Mouse (Mus musculus) kidney, postnatal 10 days (tissue): ENCODE data around the gene Zfp51.
"Not testable (repeated sequence)": the region's sequence is repeated elsewhere in the genome, so short reads cannot be mapped to it uniquely, and the experiment has no call there.

ENCODE experiments used
- DNase-seq: peaks from one replicate; pipeline ENCODE4 v3.0.0; 2021; ENCODE audit warnings: mixed read lengths

Gene Zfp51

DNA sequence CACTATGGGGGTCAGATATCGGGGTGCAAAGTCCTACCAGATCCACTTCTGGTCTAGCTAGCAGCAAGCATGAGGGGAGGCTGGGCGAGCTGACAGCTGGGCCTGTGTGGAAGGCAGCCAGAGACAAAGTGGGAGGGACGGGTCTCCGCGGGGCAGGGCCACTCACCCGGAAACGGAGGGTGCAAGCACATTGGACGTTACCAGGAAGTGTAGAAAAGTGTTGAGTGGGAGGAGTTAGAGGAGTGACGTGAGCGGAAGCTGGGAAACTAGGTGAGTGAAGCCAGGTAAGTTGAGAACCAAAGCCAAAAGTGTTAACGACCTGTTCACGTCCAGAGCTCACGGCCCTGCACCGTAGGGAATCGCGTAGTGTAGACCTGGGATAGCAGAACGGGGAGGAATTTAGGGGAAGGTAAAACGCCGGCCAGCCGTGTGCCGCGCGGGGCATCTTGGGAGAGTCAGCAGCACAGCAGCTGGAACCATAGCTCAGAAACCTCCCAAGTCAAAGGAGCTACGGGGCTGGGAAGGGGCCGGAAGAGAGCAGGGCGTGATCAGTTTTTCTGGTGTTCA, at the start of gene Zfp51:
Gene Zfp51, plus strand, starts transcription at position 237 of the 567 bp plus-strand sequence.
- peak; percentile 96 for DNase-seq

DNA sequence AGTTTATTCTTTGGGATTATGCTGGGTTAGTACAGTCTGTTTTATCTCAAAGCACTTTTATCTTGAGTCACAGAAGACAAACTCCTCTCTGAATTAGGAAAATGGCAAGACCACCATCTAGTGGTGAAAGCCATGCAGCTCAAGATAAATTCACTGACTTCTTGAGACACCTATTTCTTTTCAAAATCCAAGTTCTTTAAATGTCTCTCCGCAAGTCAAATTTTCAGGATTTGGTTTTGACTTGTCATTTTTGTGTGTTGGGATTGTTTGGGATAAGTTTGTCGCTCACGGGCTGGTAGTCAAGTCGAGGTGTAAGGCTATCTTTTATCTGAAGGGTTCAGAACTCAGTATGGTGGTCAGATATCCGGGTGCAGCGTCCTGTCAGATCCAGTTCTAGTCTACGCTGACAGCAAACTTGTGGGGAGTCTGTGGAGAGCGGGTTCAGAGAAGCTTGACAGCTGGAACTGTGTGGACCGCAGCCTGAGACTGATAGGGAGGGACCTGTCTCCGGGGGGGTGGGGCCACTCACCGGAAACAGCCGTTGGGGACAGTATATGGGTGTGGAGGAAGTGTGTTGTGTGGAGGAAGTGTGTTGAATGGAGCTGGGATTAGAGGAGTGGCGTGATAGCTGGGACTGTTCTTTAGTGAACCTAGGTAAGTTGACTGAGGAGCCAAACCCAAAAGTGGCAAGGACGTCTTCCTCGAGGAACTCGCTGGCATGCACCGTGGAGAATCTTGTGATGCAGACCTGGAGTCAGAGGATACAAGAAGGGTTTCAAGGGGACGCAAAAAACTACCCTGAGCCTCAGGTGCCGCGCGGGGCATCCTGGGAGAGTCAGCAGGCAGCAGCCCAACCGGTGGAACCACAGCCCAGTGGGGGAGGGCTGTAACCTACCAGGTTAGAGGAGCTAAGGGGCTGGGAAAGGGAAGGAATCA, 27.2 kb upstream of the Zfp51 start, which contains the start of gene Zfp54:
Gene Zfp54, plus strand, starts transcription at position 564 of the 936 bp plus-strand sequence.
- peak; percentile 88 for DNase-seq

DNA sequence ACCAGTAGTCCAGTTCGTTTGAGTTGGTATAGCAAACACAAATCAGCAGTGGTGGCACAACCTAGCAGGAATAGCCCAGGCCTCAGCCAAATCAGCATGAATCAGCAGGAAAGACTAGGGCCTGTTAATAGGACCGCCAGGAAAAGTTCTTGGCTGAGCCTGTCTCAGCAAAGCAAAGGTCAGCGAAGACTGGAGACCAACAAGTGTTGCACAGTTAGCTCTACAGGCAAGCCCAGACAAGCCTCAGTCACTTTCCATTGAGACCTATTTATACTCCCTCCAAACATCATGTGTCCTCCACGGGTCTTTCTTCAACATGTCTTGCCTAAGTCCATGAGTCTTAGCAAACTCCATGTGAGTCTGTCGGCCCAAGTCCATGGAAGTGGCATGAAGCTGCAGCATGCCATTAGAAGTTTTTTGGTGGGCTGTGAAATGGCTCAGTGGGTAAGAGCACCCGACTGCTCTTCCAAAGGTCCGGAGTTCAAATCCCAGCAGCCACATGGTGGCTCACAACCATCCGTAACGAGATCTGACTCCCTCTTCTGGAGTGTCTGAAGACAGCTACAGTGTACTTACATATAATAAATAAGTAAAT, 11.3 kb upstream of the Zfp51 start:
- not testable (repeated sequence) for DNase-seq

DNA sequence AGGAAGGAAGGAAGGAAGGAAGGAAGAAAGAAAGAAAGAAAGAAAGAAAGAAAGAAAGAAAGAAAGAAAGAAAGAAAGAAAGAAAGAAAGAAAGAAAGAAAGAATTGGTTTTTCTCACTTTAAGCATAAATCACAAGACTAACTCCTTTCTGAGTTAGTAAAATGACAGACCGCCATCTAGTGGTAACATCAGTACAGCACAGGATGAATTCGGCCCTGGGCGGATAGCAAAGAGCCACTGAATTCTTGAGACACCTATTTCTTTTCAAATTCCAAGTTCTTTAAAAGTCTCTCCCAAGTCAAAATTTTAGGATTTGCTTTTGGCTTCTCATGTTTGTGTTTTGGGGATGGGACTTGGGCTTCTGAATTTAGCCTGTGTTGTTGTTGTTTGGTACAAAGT, 505 bp upstream of the Zfp51 start:
- DNase-seq: peak; percentile 83

DNA sequence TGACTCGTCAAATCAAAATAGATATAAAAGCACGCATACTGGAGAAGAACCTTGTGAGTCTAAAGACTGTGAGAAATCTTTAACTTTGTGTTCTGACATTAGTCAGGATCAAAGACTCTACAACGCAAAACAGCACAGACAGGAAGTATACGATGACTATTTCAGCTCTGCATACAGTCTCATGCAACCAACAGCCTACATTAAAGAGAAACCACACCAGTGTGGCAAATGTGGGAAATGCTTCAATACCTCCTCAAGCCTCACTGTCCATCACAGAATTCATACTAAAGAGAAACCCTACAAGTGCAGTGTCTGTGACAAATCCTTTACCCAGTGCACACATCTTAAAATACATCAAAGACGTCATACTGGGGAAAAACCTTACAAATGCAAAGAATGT, 13.4 kb downstream of the Zfp51 start:
- no peak for DNase-seq

DNA sequence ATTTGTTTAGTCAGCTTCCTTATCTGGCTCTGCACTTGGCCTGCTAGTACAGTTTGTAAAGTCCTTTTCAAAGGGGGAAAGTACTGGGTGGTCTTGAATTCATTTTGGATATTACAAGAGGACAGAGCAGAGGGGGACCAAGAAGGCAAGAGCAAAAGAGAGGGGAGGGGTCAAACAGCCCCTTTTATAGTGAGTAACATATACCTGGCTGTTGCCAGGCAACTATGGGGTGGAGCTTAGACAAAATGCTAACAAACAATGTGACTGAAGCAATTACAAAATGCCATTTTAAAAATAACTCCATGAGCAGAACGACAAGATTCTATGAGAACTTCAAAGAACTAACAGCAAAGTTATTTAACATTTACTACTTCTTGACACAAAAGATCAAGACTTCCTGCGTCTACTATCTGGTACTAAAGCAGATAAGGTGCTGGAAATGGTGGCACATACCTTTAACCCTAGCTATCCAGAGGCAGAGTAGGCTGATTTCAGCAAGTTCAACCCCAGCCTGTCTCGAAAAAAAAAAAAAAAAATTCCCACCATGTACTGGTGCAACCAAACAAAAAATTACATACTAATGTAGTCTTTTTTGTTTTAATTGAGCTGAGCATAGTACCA, 22.0 kb downstream of the Zfp51 start:
- no peak for DNase-seq

DNA sequence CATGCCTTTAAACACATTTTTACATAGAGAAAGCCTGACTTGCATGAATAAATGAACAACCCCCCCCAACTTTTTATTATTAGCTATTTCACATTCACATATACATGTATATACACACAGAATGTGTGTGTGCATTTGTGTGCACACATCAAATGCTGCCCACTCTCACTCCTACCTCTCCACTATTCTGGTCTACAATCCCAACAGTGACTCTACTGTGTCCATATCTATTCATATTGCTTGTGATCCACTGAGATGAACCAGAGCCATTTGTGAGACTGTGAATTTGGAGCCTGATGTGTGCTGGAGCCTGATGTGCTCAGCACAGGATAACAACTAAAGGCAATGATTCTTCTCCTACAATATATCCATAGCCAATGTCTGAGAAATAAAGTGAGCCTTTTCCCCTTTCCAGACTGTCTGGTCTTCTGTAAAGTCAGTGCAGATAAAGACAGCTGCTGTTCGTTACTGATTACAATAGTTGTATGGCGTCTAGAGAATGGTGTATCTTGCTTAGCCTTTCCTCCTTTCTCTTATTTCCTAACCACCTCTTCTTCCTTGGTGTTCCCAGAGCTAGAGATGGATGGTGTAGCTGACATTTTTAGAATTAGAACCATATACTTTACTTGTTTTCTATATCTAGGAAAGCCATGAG, 22.6 kb downstream of the Zfp51 start:
- no peak for DNase-seq

DNA sequence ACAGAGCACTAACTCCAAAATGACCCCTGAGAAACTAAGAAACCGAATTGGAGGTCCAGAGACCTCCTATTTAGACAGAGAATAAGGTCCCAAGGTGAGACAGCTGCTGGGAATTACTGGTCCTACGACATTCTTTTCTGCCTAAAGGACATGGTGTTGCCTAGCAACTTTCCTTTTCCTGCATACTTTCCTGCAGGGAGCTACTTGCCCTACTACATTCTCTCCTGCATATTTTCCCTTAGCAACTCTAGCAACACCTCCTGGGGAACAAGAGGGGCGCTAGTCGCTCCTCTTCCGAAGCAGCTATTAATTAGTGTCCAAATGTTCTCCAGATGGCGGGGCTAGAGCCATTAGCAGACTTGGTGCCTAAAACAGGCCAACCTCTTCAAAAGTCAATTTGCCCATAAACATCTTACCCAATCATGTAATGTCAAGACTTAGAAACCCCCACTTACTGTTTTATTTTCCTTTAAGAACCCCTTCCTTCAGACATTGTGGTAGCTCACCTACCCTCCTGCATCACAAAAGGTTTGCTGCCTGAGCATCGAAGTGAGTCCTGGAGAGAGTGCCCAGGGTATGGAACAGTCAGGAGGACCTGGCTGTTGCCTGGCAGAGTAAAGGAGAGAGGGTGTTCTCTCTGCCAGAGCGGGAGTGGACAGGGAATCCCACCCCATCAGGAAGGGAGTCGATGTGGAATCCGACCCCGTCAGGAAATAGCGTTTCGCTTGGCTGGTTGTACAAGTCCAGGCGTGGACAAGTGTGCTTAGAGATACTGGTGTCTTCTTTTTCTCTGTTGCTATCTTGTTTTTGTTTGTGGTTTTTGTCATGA, 23.4 kb downstream of the Zfp51 start:
- peak; percentile 44 for DNase-seq

DNA sequence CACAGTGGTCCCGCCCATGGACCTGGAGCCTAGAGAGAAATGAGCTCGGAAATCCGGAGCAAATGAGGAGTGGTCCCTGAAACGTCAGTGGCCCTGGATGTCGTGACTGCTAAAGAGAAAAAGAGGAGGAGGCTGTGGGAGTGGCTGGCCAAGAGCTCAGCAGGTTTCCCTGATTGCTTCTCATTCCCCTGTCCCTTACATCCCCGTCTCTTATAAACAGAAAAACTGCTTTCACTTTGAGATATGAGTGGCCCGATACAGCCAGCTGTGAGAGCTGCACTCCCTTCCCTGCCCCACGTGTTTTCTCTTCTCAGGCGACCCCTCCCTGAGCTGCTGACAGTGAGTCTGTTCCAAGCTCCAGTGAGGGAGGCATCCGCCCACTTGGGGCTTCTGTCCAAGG, 24.6 kb downstream of the Zfp51 start:
- DNase-seq: not testable (repeated sequence)

DNA sequence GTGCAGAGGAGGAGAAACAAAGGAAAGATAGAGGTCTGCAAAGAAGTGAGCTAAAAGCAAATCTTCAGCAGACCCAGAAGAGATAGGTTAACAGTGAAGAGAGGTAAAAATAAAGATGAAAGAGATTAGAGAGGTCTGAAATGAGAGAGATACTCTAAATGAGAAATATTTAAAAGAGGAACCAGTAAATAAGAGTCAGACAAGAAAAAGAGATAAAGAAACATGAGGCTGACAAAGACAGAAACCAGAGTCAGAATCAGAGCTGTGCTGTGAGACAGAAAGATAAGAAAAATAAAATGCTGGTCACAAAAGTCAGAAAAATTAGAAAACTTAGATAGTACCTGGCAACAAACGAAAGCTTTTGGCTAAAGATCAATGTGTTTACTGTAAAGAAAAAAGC, 25.1 kb downstream of the Zfp51 start:
- not testable (repeated sequence) for DNase-seq

DNA sequence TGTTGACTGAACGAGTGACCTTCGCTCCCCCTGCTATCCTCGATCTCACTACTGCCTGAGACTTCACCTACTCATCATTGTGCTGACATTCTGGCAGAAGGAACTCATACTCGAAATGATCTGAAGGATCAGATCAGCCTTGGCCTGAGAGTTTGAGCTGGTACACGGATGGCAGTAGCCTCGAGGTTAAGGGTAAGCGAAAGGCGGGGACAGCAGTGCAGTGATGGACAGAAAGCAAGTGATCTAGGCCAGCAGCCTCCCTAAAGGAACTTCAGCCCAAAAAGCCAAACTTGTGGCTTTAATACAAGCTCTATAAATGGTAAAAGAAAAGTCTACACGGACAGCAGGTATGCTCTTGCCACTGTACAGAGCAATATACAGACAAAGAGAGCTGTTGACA, 26.2 kb downstream of the Zfp51 start:
- DNase-seq: not testable (repeated sequence)

DNA sequence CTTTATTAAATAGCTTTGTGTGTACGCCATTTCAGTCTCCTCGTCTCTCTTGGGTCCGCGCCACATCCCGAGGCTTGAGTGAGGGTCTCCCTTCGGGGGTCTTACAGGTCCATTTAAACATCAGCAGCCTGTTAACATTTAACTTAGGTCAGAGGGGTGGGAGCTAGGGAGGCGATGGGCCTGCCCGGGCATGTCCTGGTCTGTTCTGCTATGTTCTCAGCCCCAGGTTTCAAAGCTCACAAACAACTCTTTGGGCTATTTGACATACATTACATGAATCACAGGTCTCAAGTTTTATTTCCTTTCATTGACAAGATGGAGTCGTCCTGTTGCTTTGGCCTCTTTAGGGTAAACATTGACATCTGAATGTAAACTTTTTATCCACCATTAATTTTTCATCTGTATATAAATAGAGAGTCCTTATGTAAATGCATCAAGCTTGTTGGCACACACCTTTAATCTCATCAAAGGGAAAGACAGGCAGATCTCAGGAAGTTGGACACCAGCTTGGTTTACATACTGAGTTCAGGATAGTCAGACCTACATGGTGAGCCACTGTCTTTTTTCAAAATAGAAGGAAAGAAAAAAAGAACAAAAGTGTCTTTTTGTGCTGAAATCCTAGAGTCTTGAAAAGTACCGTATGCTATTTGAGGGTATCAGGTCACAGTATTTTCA, 28.1 kb downstream of the Zfp51 start:
- DNase-seq: not testable (repeated sequence)

DNA sequence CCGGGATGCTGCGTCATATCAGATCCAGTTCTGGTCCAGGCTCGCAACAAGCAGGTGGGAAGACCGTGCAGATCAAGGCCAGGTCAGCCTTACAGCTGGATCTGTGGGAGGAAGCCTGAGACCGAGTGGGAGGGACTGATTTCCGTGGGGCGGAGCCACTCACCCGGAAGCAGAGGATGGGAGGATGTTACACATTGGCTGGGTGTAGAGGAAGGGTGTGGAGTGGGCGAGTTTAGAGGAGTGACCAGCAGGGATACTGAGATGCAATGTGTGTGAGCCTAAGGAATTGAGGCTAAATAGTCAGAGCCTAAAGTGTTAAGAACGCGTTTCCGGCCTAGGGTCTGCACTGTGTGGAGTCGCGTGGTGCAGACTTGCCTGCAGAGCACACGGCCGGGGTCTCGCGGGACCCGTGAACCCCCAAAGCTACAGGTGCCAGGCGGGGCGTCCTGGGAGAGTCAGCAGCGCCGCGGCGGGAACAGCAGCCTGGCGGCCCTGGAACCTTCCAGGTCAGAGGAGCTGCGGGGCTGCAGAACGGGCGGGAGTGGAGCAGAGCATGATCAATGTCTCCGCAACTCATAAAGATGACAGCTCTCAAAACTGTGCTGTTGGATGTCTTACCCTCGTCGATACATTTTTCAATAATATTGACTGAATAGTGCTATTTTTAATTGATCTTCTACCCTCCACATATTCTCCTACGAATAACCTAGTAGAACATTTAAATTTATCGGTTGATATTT, 38.8 kb downstream of the Zfp51 start, which contains the start of gene Zfp53:
Gene Zfp53, plus strand, starts transcription at position 239 of the 740 bp plus-strand sequence.
- peak; percentile 91 for DNase-seq

DNA sequence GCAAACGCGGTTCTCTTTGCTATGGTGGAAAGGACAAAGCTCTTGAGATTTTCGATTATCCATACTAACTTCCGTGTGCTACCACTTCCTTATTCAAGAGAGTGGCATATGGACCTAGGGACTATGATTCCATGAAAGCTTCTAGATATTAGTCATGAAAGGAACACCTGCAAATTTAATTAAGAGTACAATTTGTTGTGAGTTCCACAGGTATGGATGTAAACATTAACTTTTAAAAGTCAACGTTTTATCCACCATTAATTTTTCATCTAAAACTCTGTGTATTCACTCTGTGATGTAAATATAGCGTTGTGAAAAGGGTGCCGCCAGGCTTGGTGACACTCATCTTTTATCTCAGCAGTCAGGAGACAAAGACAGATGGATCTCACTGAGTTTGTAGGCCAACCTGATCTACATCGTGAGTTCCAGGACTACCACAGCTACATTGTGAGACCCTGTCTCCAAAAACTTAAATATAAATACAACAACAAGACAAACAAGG, 39.4 kb downstream of the Zfp51 start:
- no peak for DNase-seq

DNA sequence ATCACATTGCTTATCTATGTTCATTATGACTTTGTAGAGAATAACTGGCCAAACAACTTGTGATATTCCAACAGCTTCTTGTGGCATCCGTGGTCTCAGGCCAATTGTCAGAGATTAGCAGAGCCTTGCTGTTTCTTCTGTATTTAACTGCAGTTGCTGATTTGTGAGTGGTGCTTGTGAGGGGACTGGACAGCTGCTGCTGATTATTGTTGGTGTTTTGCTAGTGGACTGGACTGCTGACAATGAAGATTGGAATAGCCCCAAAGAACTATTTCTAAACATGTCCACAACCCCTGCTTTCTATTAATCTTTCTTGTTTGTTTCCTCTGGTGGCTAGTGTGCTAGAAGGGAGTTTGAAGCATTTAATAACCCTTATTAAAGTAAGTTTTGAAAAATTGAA, 51.2 kb downstream of the Zfp51 start:
- DNase-seq: no peak

DNA sequence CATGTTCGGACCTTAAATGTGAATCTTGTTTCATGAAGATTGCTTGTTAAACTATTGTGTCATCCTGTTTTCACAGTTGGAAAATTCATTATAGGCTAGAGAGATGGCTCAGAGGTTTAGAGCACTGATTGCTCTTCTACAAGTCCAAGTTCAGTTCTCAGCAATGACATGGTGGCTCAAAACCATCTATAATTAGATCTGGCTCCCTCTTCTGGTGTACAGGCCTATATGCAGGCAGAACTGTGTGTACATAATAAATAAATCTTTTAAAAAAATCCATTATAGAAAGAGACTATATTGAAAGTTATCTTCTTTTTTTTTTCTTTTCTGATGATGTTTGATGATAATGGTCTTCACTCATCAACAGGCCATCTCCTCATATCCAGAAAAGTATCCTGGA, 54.4 kb downstream of the Zfp51 start:
- no peak for DNase-seq

DNA sequence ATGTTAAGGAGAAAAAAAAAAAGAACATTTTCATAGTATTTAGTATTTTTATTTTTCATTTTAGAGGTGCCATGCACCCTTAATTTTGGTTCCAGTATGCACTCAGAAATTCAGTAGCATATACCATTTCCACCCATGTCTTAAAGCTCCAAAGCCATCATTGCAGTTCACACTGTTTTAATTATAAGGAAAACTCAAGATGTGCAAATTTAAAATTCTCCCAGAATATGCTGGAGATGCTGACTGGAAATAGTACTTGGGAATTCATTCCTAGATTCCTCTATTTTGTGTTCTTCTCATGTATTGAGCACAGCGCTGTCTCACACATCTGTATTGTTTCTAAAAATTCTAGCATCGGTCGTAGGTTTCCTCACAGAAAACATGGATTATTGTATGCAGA, 56.1 kb downstream of the Zfp51 start:
- no peak for DNase-seq

DNA sequence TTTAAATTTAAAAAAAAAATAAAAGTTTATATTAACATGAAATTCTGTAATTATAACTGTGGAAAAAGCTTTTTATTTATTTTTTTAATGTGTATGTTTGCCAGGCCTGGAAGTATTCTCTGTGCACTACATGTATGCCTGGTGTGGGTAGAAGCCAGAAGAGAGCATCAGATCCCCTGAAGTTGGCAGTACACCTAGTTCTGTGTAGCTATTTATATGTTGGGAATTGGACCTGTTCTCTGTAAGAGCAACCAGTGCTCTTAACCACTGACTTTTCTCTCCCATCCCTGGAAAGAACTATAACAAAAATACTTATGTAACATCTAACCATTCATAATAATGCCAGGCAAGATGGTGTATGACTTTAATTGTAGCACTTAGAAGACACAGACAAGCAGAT, 59.6 kb downstream of the Zfp51 start:
- no peak for DNase-seq
